In genomic region chr12:17256905-17257304, GRCm38 (mm10) we compare ENCODE assay signal across 8 mouse cellular contexts. TPM values are rescaled to one million over a fixed set of nuclear protein-coding genes. Genes with fewer than 3 reads are reported as not detected.
A peak's percentile ranks its signal among the peaks of the same experiment; 100 is the strongest.
DNase-seq lines count a peak whose midpoint lies in the region; ATAC-seq and TF ChIP-seq lines count a peak whose summit lies in the region.

No protein-coding gene starts in this region.

- peak; percentile 47 for TF ChIP-seq RAD21 in MEL (IDR thresholded peaks at IDR 0.05; ENCODE audit: low read depth, low read length)

- peaks cover 0 to 17% of the 10 kb centered on the region in 2 experiments; a peak in 2 of 4 replicates for H3K4me1 ChIP-seq in MEL (ENCODE audit: control insufficient read depth in 1 of 2, insufficient read depth in 2 of 2, low read length in 2 of 2)
- H3K4me1 ChIP-seq in small intestine, adult 2 months (ENCODE audit: control insufficient read depth, insufficient read depth, insufficient read length, low read length) = no peaks in the 10 kb centered on the region

- no peak overlapping the region for H3K27ac ChIP-seq in MEL (ENCODE audit: control insufficient read depth, low read depth, low read length)
- H3K27ac ChIP-seq in small intestine, adult 2 months (ENCODE audit: insufficient read depth, low read depth, low read length) = no peak overlapping the region

- H3K4me3 ChIP-seq in MEL (ENCODE audit: control insufficient read depth in 1 of 2, insufficient read depth in 1 of 2, low read depth in 2 of 2, low read length in 2 of 2) = peak overlapping the region; percentile 26 to 60; a peak in 3 of 4 replicates
- no peak overlapping the region for H3K4me3 ChIP-seq in small intestine, adult 2 months (ENCODE audit: low read depth, low read length)

- intact Hi-C loops in gastrocnemius, postnatal 14 days (cut with DNase I; ENCODE audit: low total_unique reads) = loop anchor here (5.0 to 10.0 kb wide), 2 partner anchors 225 to 452 kb away; partner anchors contain the start of gene Greb1

- no peak for TF ChIP-seq EP300 in MEL (IDR thresholded peaks at IDR 0.05; ENCODE audit: low read depth in 1 of 2, low read length in 2 of 2)

- TF ChIP-seq POLR2A in MEL (IDR thresholded peaks at IDR 0.05; ENCODE audit: control insufficient read depth in 1 of 2, insufficient read depth in 1 of 2, low read depth in 1 of 2, low read length in 2 of 2, poor library complexity in 1 of 2) = no peak
- TF ChIP-seq POLR2A in small intestine, adult 2 months (IDR thresholded peaks at IDR 0.05; ENCODE audit: low read depth, low read length) = no peak

- peak; percentile 36 to 63 (median 58); a peak in 5 of 6 replicates for TF ChIP-seq CTCF in MEL (IDR thresholded peaks at IDR 0.05 in 2 of 3, conservative IDR thresholded peaks at IDR 0.05 in 1 of 3; ENCODE audit: control insufficient read depth in 1 of 3, insufficient read depth in 1 of 3, low read depth in 2 of 3, low read length in 3 of 3, poor library complexity in 1 of 3, severe bottlenecking in 1 of 3)
- peak; percentile 66; the same call in 1 of the 2 replicates for TF ChIP-seq CTCF in small intestine, adult 2 months (IDR thresholded peaks at IDR 0.05; ENCODE audit: extremely low read depth, insufficient read length, insufficient replicate concordance, low read depth, low read length)

- peak; percentile 63 for DNase-seq in gastrocnemius, adult 18-20 months (ENCODE audit: low spot score)
- DNase-seq in gastrocnemius, postnatal 25 days = no peak
- peak; percentile 81 for DNase-seq in MEL (ENCODE audit: low read depth, low spot score)
- peak; percentile 53 to 74 for DNase-seq in cerebellum, postnatal 25 days
- DNase-seq in gastrocnemius, postnatal 14 days = peak; percentile 53
- DNase-seq in kidney, postnatal 14 days = peak; percentile 64

- ATAC-seq in megakaryocyte-erythroid progenitor cell, adult 5-6 weeks (replicated peaks; ENCODE audit: low FRiP score, low TSS enrichment, poor library complexity, severe bottlenecking) = peak; percentile 81

- WGBS in small intestine, adult 2 months = 5% methylated on average over 9 of the region's 10 CpGs

- peaks cover 0 to 5% of the 10 kb centered on the region in 2 experiments; a peak in 2 of 4 replicates for H3K36me3 ChIP-seq in MEL (ENCODE audit: control insufficient read depth in 1 of 2, insufficient read depth in 2 of 2, low read length in 2 of 2)
- no peaks in the 10 kb centered on the region for H3K36me3 ChIP-seq in small intestine, adult 2 months (ENCODE audit: control insufficient read depth, insufficient read depth, low read length)

- no peaks in the 10 kb centered on the region for H3K9me3 ChIP-seq in MEL (replicated peaks; ENCODE audit: insufficient read depth, low read length)

- peak overlapping the region; percentile 29; the same call in 1 of the 2 replicates for H3K9ac ChIP-seq in MEL (ENCODE audit: control insufficient read depth, low read depth, low read length, poor library complexity, severe bottlenecking)

- H3K79me2 ChIP-seq in MEL (ENCODE audit: control insufficient read depth, insufficient read depth, low read length, poor library complexity) = no peaks in the 10 kb centered on the region

- no peaks in the 10 kb centered on the region for H3K27me3 ChIP-seq in MEL (ENCODE audit: control insufficient read depth in 1 of 2, insufficient read depth in 2 of 2, low read length in 2 of 2)
- no peaks in the 10 kb centered on the region; the same call in 1 of the 2 replicates for H3K27me3 ChIP-seq in small intestine, adult 2 months (ENCODE audit: control insufficient read depth, insufficient read depth, low read length)

TF ChIP-seq in MEL, 35 proteins besides CTCF, POLR2A, EP300 and RAD21:
- 0 out of 2 replicates have a peak, but pooled peaks have one; percentile 9 for TF ChIP-seq NELFE (IDR thresholded peaks at IDR 0.05; ENCODE audit: low read depth, low read length)
- TF ChIP-seq HCFC1 (IDR thresholded peaks at IDR 0.05; ENCODE audit: low read depth, low read length) = 0 out of 2 replicates have a peak, but pooled peaks have one; percentile 18
- TF ChIP-seq USF1 (IDR thresholded peaks at IDR 0.05; ENCODE audit: low read depth, low read length) = no peak
TF ChIP-seq in MEL: peak in this region for 2.

RNA-seq across cellular contexts. Expression of gene Pdia6, which starts 9.4 kb away (rescaled TPM):
- total RNA-seq in gastrocnemius, adult 18-20 months (2021) = 10 to 100 TPM; 33.3 to 42.8 TPM
- total RNA-seq in gastrocnemius, postnatal 25 days (2021) = 10 to 100 TPM; 51.2 to 55.1 TPM
- 321 and 324 TPM in 2 replicates for total RNA-seq in MEL (2012; rRNA removed)
- polyA plus RNA-seq in MEL (2012; ENCODE audit: insufficient read depth in 1 of 2, insufficient read length in 2 of 2, low read depth in 1 of 2, low replicate concordance in 2 of 2, missing spikeins in 1 of 2) = 100 to 1,000 TPM in 1 of 2 experiments, not detected in 1; 373 TPM
- 10 to 100 TPM; 55.3 to 68.7 TPM for total RNA-seq in gastrocnemius, postnatal 14 days (2021)
- 68.3 and 94.4 TPM in 2 replicates for total RNA-seq in megakaryocyte-erythroid progenitor cell, adult 5-6 weeks (2014; fragmentation: Nextera tagmentation)
- total RNA-seq in megakaryocyte-erythroid progenitor cell, adult 5-6 weeks (2017) = 175 and 216 TPM in 2 replicates
- polyA plus RNA-seq in small intestine, adult 2 months (2012; rRNA removed) = 16.4 and 19.6 TPM in 2 replicates
